ENCODE assay signal across 10 mouse cellular contexts in genomic region chr10:24235426-24236283, GRCm38 (mm10). TPM values are rescaled to one million over a fixed set of nuclear protein-coding genes. Genes with fewer than 3 reads are reported as not detected.
DNase-seq lines count a peak whose midpoint lies in the region; ATAC-seq and TF ChIP-seq lines count a peak whose summit lies in the region.
"Had no signal": no experiment of that assay in that cellular context is flagged by ENCODE, and none has a peak within 500 bp of the region (broad histone marks: within the 10 kb centered on the region; RNA-seq: fewer than 3 reads in every experiment).

No protein-coding gene starts in this region.

- no peak for TF ChIP-seq POLR2A in limb, embryonic 14.5 days (IDR thresholded peaks at IDR 0.05; ENCODE audit: borderline replicate concordance, extremely low read depth, insufficient read depth, insufficient read length)

- no peak overlapping the region; the same call in 1 of the 2 replicates for H3K27ac ChIP-seq in embryonic facial prominence, embryonic 13.5 days
- H3K27ac ChIP-seq in embryonic facial prominence, embryonic 10.5 days (replicated peaks): no peak overlapping the region
- no peak overlapping the region for H3K27ac ChIP-seq in limb, embryonic 14.5 days (replicated peaks; ENCODE audit: low read depth, low read length)
- H3K27ac ChIP-seq: heart, embryonic 15.5 days had no signal

- H3K9me3 ChIP-seq in embryonic facial prominence, embryonic 13.5 days: no peaks in the 10 kb centered on the region
- H3K9me3 ChIP-seq in embryonic facial prominence, embryonic 10.5 days: 0 out of 2 replicates have a peak, but pooled peaks cover 5% of the 10 kb centered on the region
- peaks cover 4% of the 10 kb centered on the region for H3K9me3 ChIP-seq in limb, embryonic 14.5 days (ENCODE audit: control insufficient read depth, low read length)
- H3K9me3 ChIP-seq: heart, embryonic 15.5 days had no signal

- ATAC-seq in embryonic facial prominence, embryonic 13.5 days (ENCODE audit: insufficient number of reproducible peaks, insufficient read depth, low FRiP score, low TSS enrichment, low read depth): no peak
- peak; percentile 91 for ATAC-seq in limb, embryonic 14.5 days (ENCODE audit: low FRiP score, low read depth)
- ATAC-seq in CD4-positive, CD25-positive, alpha-beta regulatory T cell, adult 4 months: no peak

- H3K4me2 ChIP-seq in embryonic facial prominence, embryonic 13.5 days: 0 out of 2 replicates have a peak overlapping the region, but pooled peaks have one; percentile 18
- peak overlapping the region; percentile 37 for H3K4me2 ChIP-seq in limb, embryonic 14.5 days (replicated peaks; ENCODE audit: low read depth, low read length, severe bottlenecking)
- H3K4me2 ChIP-seq: heart, embryonic 15.5 days had no signal

- H3K4me1 ChIP-seq in embryonic facial prominence, embryonic 13.5 days: 0 out of 2 replicates have a peak, but pooled peaks cover 6% of the 10 kb centered on the region
- H3K4me1 ChIP-seq in embryonic facial prominence, embryonic 10.5 days: 0 out of 2 replicates have a peak, but pooled peaks cover 7% of the 10 kb centered on the region
- peaks cover 5% of the 10 kb centered on the region; the same call in 1 of the 2 replicates for H3K4me1 ChIP-seq in limb, embryonic 14.5 days (ENCODE audit: control insufficient read depth, insufficient read depth, low read length)
- H3K4me1 ChIP-seq: heart, embryonic 15.5 days had no signal

- no peak for DNase-seq in embryonic facial prominence, embryonic 10.5 days (ENCODE audit: low spot score)
- DNase-seq in right cerebral cortex, adult 18-20 months: peak; percentile 25
- DNase-seq in right cerebral cortex, postnatal 4 days: no peak
- peak; percentile 70 for DNase-seq in limb, embryonic 14.5 days (ENCODE audit: low spot score)
- DNase-seq in splenic B cell, adult 2 months (ENCODE audit: low read depth, low spot score): peak; percentile 1
- no peak for DNase-seq in thymus, adult 18-20 months
- DNase-seq: kidney, adult 2 months had no signal

- H3K36me3 ChIP-seq in embryonic facial prominence, embryonic 13.5 days: no peaks in the 10 kb centered on the region
- H3K36me3 ChIP-seq in embryonic facial prominence, embryonic 10.5 days (replicated peaks): no peaks in the 10 kb centered on the region
- no peaks in the 10 kb centered on the region for H3K36me3 ChIP-seq in limb, embryonic 14.5 days (ENCODE audit: control insufficient read depth, insufficient read depth, low read length)
- no peaks in the 10 kb centered on the region for H3K36me3 ChIP-seq in splenic B cell, adult 2 months (ENCODE audit: control insufficient read depth, insufficient read depth, low read length, poor library complexity, severe bottlenecking)
- H3K36me3 ChIP-seq: heart, embryonic 15.5 days had no signal

- no peaks in the 10 kb centered on the region; the same call in 1 of the 2 replicates for H3K27me3 ChIP-seq in embryonic facial prominence, embryonic 13.5 days
- H3K27me3 ChIP-seq in embryonic facial prominence, embryonic 10.5 days (replicated peaks; ENCODE audit: low read depth, poor library complexity, severe bottlenecking): no peaks in the 10 kb centered on the region
- H3K27me3 ChIP-seq in limb, embryonic 14.5 days (ENCODE audit: control insufficient read depth, insufficient read depth, low read length): no peaks in the 10 kb centered on the region
- H3K27me3 ChIP-seq in splenic B cell, adult 2 months (ENCODE audit: control insufficient read depth, insufficient read depth, low read length, poor library complexity, severe bottlenecking): no peaks in the 10 kb centered on the region
- H3K27me3 ChIP-seq: heart, embryonic 15.5 days had no signal

- no peak overlapping the region for H3K4me3 ChIP-seq in embryonic facial prominence, embryonic 13.5 days
- H3K4me3 ChIP-seq in embryonic facial prominence, embryonic 10.5 days: no peak overlapping the region
- H3K4me3 ChIP-seq in limb, embryonic 14.5 days (replicated peaks; ENCODE audit: low read length): 0 out of 2 replicates have a peak overlapping the region, but pooled peaks have one; percentile 6
- H3K4me3 ChIP-seq: heart, embryonic 15.5 days had no signal

- 63% methylated on average over 23 of the region's 23 CpGs for WGBS in embryonic facial prominence, embryonic 13.5 days
- WGBS in embryonic facial prominence, embryonic 10.5 days: 82% methylated on average over 23 of the region's 23 CpGs
- WGBS in limb, embryonic 14.5 days: 27% methylated on average over 23 of the region's 23 CpGs

- no peak overlapping the region for H3K9ac ChIP-seq in embryonic facial prominence, embryonic 13.5 days
- no peak overlapping the region for H3K9ac ChIP-seq in limb, embryonic 14.5 days (ENCODE audit: low read depth, low read length, severe bottlenecking)
- H3K9ac ChIP-seq: heart, embryonic 15.5 days had no signal

RNA-seq across cellular contexts. Expression of gene Moxd1, which starts 12.3 kb away (rescaled TPM):
- 27.5 and 30.8 TPM in 2 replicates for polyA plus RNA-seq in embryonic facial prominence, embryonic 13.5 days (2015; fragmentation: Nextera tagmentation; extraction: Ambion mirVana)
- polyA plus RNA-seq in embryonic facial prominence, embryonic 10.5 days (2016; fragmentation: Nextera tagmentation; extraction: Ambion mirVana): 12.8 and 15.3 TPM in 2 replicates
- polyA plus RNA-seq in limb, embryonic 14.5 days (2012; rRNA removed): 34.5 and 34.9 TPM in 2 replicates
- 24.2 and 25.5 TPM in 2 replicates for polyA plus RNA-seq in limb, embryonic 14.5 days (2014; fragmentation: Nextera tagmentation; extraction: Ambion mirVana)
- polyA plus RNA-seq in CD4-positive, CD25-positive, alpha-beta regulatory T cell, adult 4 months (2017; shearing (Covaris generic)): not detected

Comparison
In these comparisons a context has a peak if more than half of its experiments do, and no peak if none do; other contexts are left out.
1. DNase-seq: peak in right cerebral cortex, adult 18-20 months (single experiment), limb, embryonic 14.5 days (single experiment) and splenic B cell, adult 2 months (single experiment); none in embryonic facial prominence, embryonic 10.5 days (single experiment), right cerebral cortex, postnatal 4 days (single experiment) and thymus, adult 18-20 months (0 of 2).
2. RNA of gene Moxd1, which starts 12.3 kb away (polyA plus RNA-seq): 24.2 to 34.9 TPM in limb, embryonic 14.5 days, 27.5 to 30.8 TPM in embryonic facial prominence, embryonic 13.5 days and 12.8 to 15.3 TPM in embryonic facial prominence, embryonic 10.5 days; not detected in CD4-positive, CD25-positive, alpha-beta regulatory T cell, adult 4 months; every median in the first group is over 10 times any median in the second.